Mouse (Mus musculus) left cerebral cortex, adult 2 months (tissue): ENCODE measurements at regions not wholly inside any gene's neighbourhood (a gene's known extent, or its start where the extent isn't known, plus 50 kb on each side); places are given as distances from the start of the nearest gene placed in this dataset.

Source experiments
- DNase-seq, 2 experiments: peaks; one replicate each; pipeline ENCODE4 v3.0.0; 2021 to 2022; ENCODE audit warnings: low spot score in 2 of 2, mixed read lengths in 1 of 2; ENCODE audit errors: extremely low spot score in 1 of 2
- H3K27ac ChIP-seq: fragments of 200-600 bp; 2 replicates; pipeline ENCODE4 v1.8.1; 2022
- H3K4me3 ChIP-seq: fragments of 200-600 bp; 2 replicates; pipeline ENCODE4 v1.8.1; 2022
- CTCF ChIP-seq: fragments of 200-600 bp; IDR thresholded peaks from 2 replicates; pipeline ENCODE4 v1.8.1; 2022; ENCODE audit warnings: antibody characterized with exemption, mild to moderate bottlenecking, moderate library complexity
- intact Hi-C: fragments of 180-260 bp; cut with DNase I; formaldehyde crosslinking; loops from one replicate; pipeline ENCODE4 v1.15.1; 2025

GRCm38 (mm10) chr6:76697146-76697891 lies 199.7 kb upstream of the Gm9008 start:
- TF ChIP-seq CTCF = no peak
- H3K27ac ChIP-seq = peak overlapping the region; percentile 45; the same call in 1 of the 2 replicates
- DNase-seq = peak in 1 of 2 experiments; percentile 18
- intact Hi-C loops = loop anchor here (10.0 kb wide), 1 partner anchor 557 kb away; no protein-coding TSS in a partner anchor
- H3K4me3 ChIP-seq = no peak overlapping the region

GRCm38 (mm10) chr6:76688831-76689230 lies 191.2 kb upstream of the Gm9008 start:
- Histone ChIP-seq H3K4me3 (no peak overlapping the region), H3K27ac (no peak overlapping the region)
- intact Hi-C loops = no loop called here
- no peak for TF ChIP-seq CTCF
- no peak for DNase-seq

DNA sequence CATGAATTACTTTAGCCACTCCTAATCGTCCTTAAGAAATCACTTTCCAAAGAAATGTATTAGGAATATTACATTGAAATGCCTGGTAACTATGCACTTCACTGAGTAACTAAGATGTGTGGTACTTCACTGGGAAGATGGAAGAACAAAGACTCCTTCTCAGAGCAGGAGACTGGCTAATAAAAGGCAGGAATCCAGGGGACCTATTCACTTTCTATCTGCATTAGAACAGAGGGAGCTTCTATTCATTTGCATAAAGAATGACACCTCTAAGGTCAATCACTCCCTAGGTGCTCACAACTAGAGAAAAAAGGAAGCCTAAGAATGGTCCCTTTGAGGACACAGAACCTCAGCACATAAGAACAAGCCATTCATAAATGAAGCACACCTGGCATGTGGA lies 142.0 kb upstream of the Gm9008 start:
- TF ChIP-seq CTCF = no peak
- H3K27ac ChIP-seq = no peak overlapping the region

GRCm38 (mm10) chr6:76628379-76628778 lies 130.8 kb upstream of the Gm9008 start:
- intact Hi-C loops = no loop called here
- DNase-seq = no peak
- Histone ChIP-seq H3K27ac (no peak overlapping the region), H3K4me3 (no peak overlapping the region)
- TF ChIP-seq CTCF = no peak

More for the DNA sequence above, 142.0 kb upstream of the Gm9008 start:
- no peak for DNase-seq
- intact Hi-C loops = no loop called here
- no peak overlapping the region for H3K4me3 ChIP-seq

DNA sequence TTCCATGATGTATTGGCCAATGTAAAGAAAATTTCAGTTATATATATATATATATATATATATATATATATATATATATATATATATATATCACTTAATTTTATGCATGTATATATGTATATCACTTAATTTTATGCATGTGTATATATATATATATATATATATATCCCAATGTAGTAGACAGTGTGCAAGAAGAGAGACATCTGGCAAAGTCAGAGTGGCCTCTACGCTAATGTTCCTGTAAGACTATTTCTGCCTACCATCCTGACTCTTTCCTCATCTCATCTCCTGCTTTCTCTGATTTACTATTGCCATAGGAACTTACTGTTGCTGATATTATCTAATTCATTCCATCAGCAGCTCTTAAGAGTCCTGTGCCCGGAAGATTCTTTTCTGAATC lies 123.9 kb upstream of the Gm9008 start:
- Histone ChIP-seq H3K27ac (no peak overlapping the region), H3K4me3 (no peak overlapping the region)
- intact Hi-C loops = no loop called here
- DNase-seq = no peak
- TF ChIP-seq CTCF = no peak

DNA sequence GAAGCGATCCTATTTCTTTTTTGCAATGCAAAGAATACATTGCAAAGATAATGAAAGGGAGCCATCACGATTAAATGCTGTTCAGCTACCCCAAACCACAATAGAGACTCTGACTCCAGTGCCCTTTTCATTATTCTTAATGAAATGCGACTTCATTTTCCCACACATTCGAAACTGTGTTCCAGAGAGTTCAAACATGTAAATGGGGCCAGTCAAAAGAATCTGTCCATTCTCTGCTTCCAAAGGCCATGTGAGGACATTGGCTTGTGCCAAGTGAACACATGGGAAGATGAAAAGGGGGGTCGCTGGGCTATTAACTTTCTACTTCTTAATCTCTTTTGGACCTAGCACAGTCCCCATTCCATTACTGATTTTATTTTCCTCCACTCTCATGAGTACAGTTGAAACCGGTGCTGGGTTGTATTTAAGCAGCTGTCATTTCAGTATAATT lies 123.2 kb upstream of the Gm9008 start:
- intact Hi-C loops = no loop called here
- no peak for TF ChIP-seq CTCF
- no peak for DNase-seq

More for the DNA sequence above, 123.2 kb upstream of the Gm9008 start:
- no peak overlapping the region for H3K27ac ChIP-seq
- no peak overlapping the region for H3K4me3 ChIP-seq
